In genomic region chr1:55755742-55756141, GRCm38 (mm10) we compare ENCODE assay signal across 8 mouse cellular contexts.
DNase-seq lines count a peak whose midpoint lies in the region; ATAC-seq and TF ChIP-seq lines count a peak whose summit lies in the region.

No protein-coding gene starts in this region.

- H3K4me3 ChIP-seq in forebrain, embryonic 10.5 days: no peak overlapping the region
- H3K4me3 ChIP-seq in forebrain, embryonic 15.5 days: no peak overlapping the region
- no peak overlapping the region for H3K4me3 ChIP-seq in midbrain, embryonic 14.5 days (replicated peaks; ENCODE audit: low read depth, low read length)
- no peak overlapping the region for H3K4me3 ChIP-seq in midbrain, embryonic 15.5 days
- H3K4me3 ChIP-seq in stomach, postnatal 0 days (ENCODE audit: low read depth, low read length): no peak overlapping the region

- no peak overlapping the region for H3K9ac ChIP-seq in forebrain, embryonic 15.5 days (replicated peaks)
- H3K9ac ChIP-seq in midbrain, embryonic 14.5 days (replicated peaks; ENCODE audit: low read length): no peak overlapping the region
- H3K9ac ChIP-seq in midbrain, embryonic 15.5 days: no peak overlapping the region
- H3K9ac ChIP-seq in stomach, postnatal 0 days (ENCODE audit: low read length): no peak overlapping the region

- H3K4me1 ChIP-seq in forebrain, embryonic 10.5 days: no peaks in the 10 kb centered on the region
- no peaks in the 10 kb centered on the region for H3K4me1 ChIP-seq in forebrain, embryonic 15.5 days
- H3K4me1 ChIP-seq in midbrain, embryonic 14.5 days (ENCODE audit: control insufficient read depth, insufficient read depth, low read length): no peaks in the 10 kb centered on the region
- no peaks in the 10 kb centered on the region for H3K4me1 ChIP-seq in midbrain, embryonic 15.5 days
- no peaks in the 10 kb centered on the region for H3K4me1 ChIP-seq in stomach, postnatal 0 days (replicated peaks; ENCODE audit: control insufficient read depth, insufficient read depth)

- no peaks in the 10 kb centered on the region for H3K27me3 ChIP-seq in forebrain, embryonic 10.5 days (ENCODE audit: poor library complexity, severe bottlenecking)
- no peaks in the 10 kb centered on the region for H3K27me3 ChIP-seq in forebrain, embryonic 15.5 days
- no peaks in the 10 kb centered on the region for H3K27me3 ChIP-seq in midbrain, embryonic 14.5 days (ENCODE audit: control insufficient read depth, insufficient read depth, low read length)
- no peaks in the 10 kb centered on the region for H3K27me3 ChIP-seq in midbrain, embryonic 15.5 days (replicated peaks)
- no peaks in the 10 kb centered on the region for H3K27me3 ChIP-seq in stomach, postnatal 0 days (ENCODE audit: control insufficient read depth, insufficient read depth, low read length)

- intact Hi-C loops in heart, postnatal 36 days (cut with DNase I): loop anchor here (1.0 to 5.0 kb wide), 2 partner anchors 117 to 350 kb away; partner anchors contain the start of gene Plcl1

- no peak for TF ChIP-seq EP300 in stomach, postnatal 0 days (optimal IDR thresholded peaks at IDR 0.05)

- no peaks in the 10 kb centered on the region for H3K9me3 ChIP-seq in forebrain, embryonic 10.5 days
- no peaks in the 10 kb centered on the region for H3K9me3 ChIP-seq in forebrain, embryonic 15.5 days
- H3K9me3 ChIP-seq in midbrain, embryonic 14.5 days (ENCODE audit: control insufficient read depth, low read length): no peaks in the 10 kb centered on the region
- H3K9me3 ChIP-seq in midbrain, embryonic 15.5 days: no peaks in the 10 kb centered on the region
- no peaks in the 10 kb centered on the region for H3K9me3 ChIP-seq in stomach, postnatal 0 days (ENCODE audit: control insufficient read depth, low read length)

- H3K27ac ChIP-seq in forebrain, embryonic 10.5 days: no peak overlapping the region
- no peak overlapping the region for H3K27ac ChIP-seq in forebrain, embryonic 15.5 days (replicated peaks)
- no peak overlapping the region for H3K27ac ChIP-seq in midbrain, embryonic 14.5 days (replicated peaks; ENCODE audit: low read depth, low read length)
- H3K27ac ChIP-seq in midbrain, embryonic 15.5 days: no peak overlapping the region
- no peak overlapping the region for H3K27ac ChIP-seq in stomach, postnatal 0 days (replicated peaks)

- WGBS in forebrain, embryonic 10.5 days: 59% methylated on average over 10 of the region's 10 CpGs
- WGBS in forebrain, embryonic 15.5 days: 59% methylated on average over 10 of the region's 10 CpGs
- 63% methylated on average over 10 of the region's 10 CpGs for WGBS in midbrain, embryonic 14.5 days
- 61% methylated on average over 10 of the region's 10 CpGs for WGBS in midbrain, embryonic 15.5 days
- WGBS in stomach, postnatal 0 days: 63% methylated on average over 10 of the region's 10 CpGs

- H3K36me3 ChIP-seq in forebrain, embryonic 10.5 days (replicated peaks): no peaks in the 10 kb centered on the region
- H3K36me3 ChIP-seq in forebrain, embryonic 15.5 days: no peaks in the 10 kb centered on the region
- no peaks in the 10 kb centered on the region for H3K36me3 ChIP-seq in midbrain, embryonic 14.5 days (ENCODE audit: control insufficient read depth, insufficient read depth, low read length)
- H3K36me3 ChIP-seq in midbrain, embryonic 15.5 days (replicated peaks): no peaks in the 10 kb centered on the region
- no peaks in the 10 kb centered on the region; the same call in 1 of the 2 replicates for H3K36me3 ChIP-seq in stomach, postnatal 0 days (ENCODE audit: control insufficient read depth, insufficient read depth, low read length)

- DNase-seq in forebrain, embryonic 10.5 days (ENCODE audit: extremely low spot score, low spot score): peak; percentile 22
- peak; percentile 65 for DNase-seq in midbrain, embryonic 14.5 days
- DNase-seq in c-Kit-positive CD71-positive TER-119-positive erythroid progenitor cells, embryonic 14.5 days (ENCODE audit: low spot score): peak; percentile 22
- peak; percentile 39 to 57 for DNase-seq in heart, postnatal 36 days
- DNase-seq in lung, postnatal 14 days: peak; percentile 60
- peak; percentile 58 for DNase-seq in stomach, postnatal 0 days (ENCODE audit: low spot score)

- no peak for ATAC-seq in forebrain, embryonic 15.5 days (replicated peaks)
- ATAC-seq in midbrain, embryonic 14.5 days (ENCODE audit: low FRiP score, low TSS enrichment): no peak
- ATAC-seq in midbrain, embryonic 15.5 days (replicated peaks): no peak
- ATAC-seq in stomach, postnatal 0 days (ENCODE audit: low FRiP score, low TSS enrichment): no peak

- H3K4me2 ChIP-seq in forebrain, embryonic 15.5 days (replicated peaks): no peak overlapping the region
- no peak overlapping the region for H3K4me2 ChIP-seq in midbrain, embryonic 14.5 days (ENCODE audit: low read length)
- no peak overlapping the region for H3K4me2 ChIP-seq in midbrain, embryonic 15.5 days
- no peak overlapping the region for H3K4me2 ChIP-seq in stomach, postnatal 0 days (replicated peaks; ENCODE audit: low read depth)

- peak; percentile 79 for TF ChIP-seq CTCF in stomach, postnatal 0 days (IDR thresholded peaks at IDR 0.05; ENCODE audit: low read depth)
